Mouse (Mus musculus) adrenal gland, postnatal 10 days (tissue): ENCODE results near the gene Iqsec3. TPM values are rescaled to one million over a fixed set of nuclear protein-coding genes. Genes with fewer than 3 reads are reported as not detected.
A peak's percentile ranks its signal among the peaks of the same experiment; 100 is the strongest.

Experiments used
- DNase-seq: peaks from one replicate; pipeline ENCODE4 v3.0.0; 2021; ENCODE audit warnings: mixed read lengths
- total RNA-seq, 2 experiments: library from RNA; stranded (reverse); gene quantifications; 2 replicates each; pipeline ENCODE4 v1.2.3; 2021

Iqsec3 gene
- total RNA-seq, 2 experiments from 2014 or later: 3.1 to 4.5 TPM

- no peak for DNase-seq
These were observed 18.7 kb downstream of the Iqsec3 start for GRCm38 (mm10) chr6:121454549-121455494.

- DNase-seq: no peak
These were observed 19.7 kb downstream of the Iqsec3 start for GRCm38 (mm10) chr6:121453776-121454175.

GRCm38 (mm10) chr6:121451703-121452102 lies 21.8 kb downstream of the Iqsec3 start:
- DNase-seq: no peak

- no peak for DNase-seq
These were observed 32.7 kb downstream of the Iqsec3 start for GRCm38 (mm10) chr6:121440696-121441220.

- no peak for DNase-seq
These were observed 48.6 kb downstream of the Iqsec3 start for GRCm38 (mm10) chr6:121424830-121425229.

- no peak for DNase-seq
These were observed 49.1 kb downstream of the Iqsec3 start for GRCm38 (mm10) chr6:121424403-121424802.

- DNase-seq: no peak
These were observed 60.8 kb downstream of the Iqsec3 start for GRCm38 (mm10) chr6:121412558-121413297.

GRCm38 (mm10) chr6:121407571-121408011 lies 65.9 kb downstream of the Iqsec3 start:
- DNase-seq: peak; percentile 9

GRCm38 (mm10) chr6:121405311-121405710 lies 68.2 kb downstream of the Iqsec3 start:
- DNase-seq: no peak

- DNase-seq: no peak
These were observed 70.7 kb downstream of the Iqsec3 start for GRCm38 (mm10) chr6:121402661-121403244.

- DNase-seq: no peak
These were observed 71.4 kb downstream of the Iqsec3 start for GRCm38 (mm10) chr6:121401826-121402660.

GRCm38 (mm10) chr6:121401140-121401539 lies 72.3 kb downstream of the Iqsec3 start:
- DNase-seq: no peak

GRCm38 (mm10) chr6:121392610-121393252 lies 80.7 kb downstream of the Iqsec3 start:
- no peak for DNase-seq

- no peak for DNase-seq
These were observed 88.1 kb downstream of the Iqsec3 start for GRCm38 (mm10) chr6:121385397-121385796.

- no peak for DNase-seq
These were observed 91.4 kb downstream of the Iqsec3 start for GRCm38 (mm10) chr6:121382071-121382470.

GRCm38 (mm10) chr6:121380576-121380975 lies 92.9 kb downstream of the Iqsec3 start:
- no peak for DNase-seq

GRCm38 (mm10) chr6:121378256-121378655 lies 95.2 kb downstream of the Iqsec3 start:
- no peak for DNase-seq

- peak; percentile 36 for DNase-seq
These were observed 97.3 kb downstream of the Iqsec3 start for GRCm38 (mm10) chr6:121376159-121376558.

- DNase-seq: no peak
These were observed 102.1 kb downstream of the Iqsec3 start for GRCm38 (mm10) chr6:121371197-121371980.

- DNase-seq: no peak
These were observed 106.4 kb downstream of the Iqsec3 start for GRCm38 (mm10) chr6:121367099-121367498.
